Mouse (Mus musculus) T-helper 17 cell (primary cell): Measurements from ENCODE around the gene Hoxc4.

Experiments used
- in situ Hi-C, 2 experiments: fragments of 300-600 bp; cut with MboI, MseI; formaldehyde crosslinking; loops; 1 replicate in 1 of 2; 2 replicates in 1 of 2; pipeline ENCODE4 v1.15.1; 2025; ENCODE audit warnings: high pct_unique_total_duplicates in 2 of 2

Gene Hoxc4

DNA sequence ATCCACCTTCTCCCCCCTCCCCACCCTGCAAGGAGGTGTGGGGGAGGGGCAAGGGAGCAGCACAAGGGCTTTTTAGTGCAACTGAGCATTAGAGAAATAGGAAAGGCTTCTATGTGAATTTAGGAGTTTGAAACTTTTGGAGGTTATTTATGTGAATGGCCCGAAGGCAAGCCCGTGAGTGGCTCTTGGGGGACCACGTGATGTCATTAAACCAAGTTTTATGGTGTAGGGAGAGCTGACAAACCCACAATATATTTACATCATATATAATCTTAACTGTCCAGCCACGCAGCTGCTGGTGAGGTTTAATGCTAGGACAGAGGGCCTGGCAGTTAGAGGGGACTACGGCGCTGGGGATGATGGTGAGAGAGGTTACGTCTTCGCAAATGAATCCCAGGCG lies at the start of gene Hoxc4:
Gene Hoxc4, plus strand, starts transcription at position 299 of the 400 bp plus-strand sequence.
- in situ Hi-C loops, result no loop called here

DNA sequence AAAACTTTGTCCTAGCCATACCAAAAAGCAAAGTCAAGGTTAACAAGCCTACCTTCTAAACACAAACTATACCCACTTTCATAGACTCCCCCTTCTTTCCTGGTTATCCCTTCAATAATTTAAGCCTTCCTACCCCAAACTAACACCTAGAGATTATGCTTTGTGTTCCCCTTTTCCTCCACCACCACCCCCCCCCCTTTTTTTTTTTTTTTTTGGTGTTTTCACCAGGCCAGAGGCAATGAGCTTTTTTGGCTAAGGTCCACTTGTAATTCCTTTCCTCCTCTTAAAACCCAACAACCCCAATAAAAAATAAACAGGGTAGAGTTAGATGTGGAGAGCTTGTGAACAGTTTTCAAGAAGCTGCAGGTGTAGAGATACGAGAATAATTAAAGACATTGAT lies 49.4 kb upstream of the Hoxc4 start:
- in situ Hi-C loops, result no loop called here

DNA sequence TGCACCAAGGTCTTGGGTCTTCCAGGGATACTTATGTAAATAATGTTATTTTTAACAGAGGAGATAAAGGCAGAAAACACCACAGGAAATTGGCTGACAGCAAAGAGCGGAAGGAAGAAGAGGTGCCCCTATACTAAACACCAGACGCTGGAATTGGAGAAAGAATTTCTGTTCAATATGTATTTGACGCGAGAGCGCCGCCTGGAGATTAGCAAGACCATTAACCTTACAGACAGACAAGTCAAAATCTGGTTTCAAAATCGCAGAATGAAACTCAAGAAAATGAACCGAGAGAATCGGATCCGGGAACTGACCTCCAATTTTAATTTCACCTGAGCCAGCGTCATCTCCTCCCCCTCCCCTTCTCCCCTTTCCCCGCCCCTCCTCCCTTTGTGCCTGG lies 48.0 kb upstream of the Hoxc4 start:
- in situ Hi-C loops, result no loop called here

DNA sequence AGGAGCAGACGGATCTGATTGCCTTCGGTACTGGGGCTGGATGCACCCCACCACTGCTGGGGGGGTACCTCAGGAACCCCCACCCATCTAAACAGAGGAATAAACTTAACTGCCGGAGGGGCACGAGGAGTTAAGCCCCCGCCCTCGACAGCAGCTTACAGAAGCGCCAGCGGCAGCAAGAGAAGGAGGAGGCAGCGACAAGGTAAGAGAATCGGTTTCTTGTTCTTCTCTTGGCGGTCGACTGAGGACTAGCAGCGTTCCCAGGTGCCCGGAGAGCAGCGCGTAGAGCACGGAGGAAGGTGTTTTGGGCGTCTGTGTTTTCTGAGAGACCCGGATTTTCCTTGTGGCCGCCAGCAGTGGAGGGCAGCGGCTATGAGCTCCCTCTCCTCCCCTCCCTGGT lies 46.5 kb upstream of the Hoxc4 start:
- in situ Hi-C loops, result no loop called here

DNA sequence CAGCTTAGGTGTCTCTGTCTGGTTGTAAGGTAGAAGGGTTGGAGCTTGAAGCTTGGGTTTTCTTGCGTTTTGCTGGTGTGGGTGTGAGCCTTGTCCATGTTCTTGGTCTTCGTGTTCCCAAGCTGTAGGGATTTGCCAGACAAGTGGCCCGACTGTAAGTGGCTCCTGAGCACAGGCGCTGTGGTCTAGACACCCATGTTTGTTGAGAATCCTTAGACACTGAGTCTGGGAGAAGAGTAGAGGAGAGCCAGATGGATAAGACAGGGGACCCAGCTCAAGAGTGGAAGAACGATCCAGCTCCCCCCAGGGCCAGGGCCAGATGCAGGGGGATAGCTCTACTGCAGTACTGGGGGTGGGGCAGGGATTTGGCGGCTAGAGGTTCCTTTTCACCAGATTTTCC lies 46.0 kb upstream of the Hoxc4 start:
- in situ Hi-C loops, result no loop called here

DNA sequence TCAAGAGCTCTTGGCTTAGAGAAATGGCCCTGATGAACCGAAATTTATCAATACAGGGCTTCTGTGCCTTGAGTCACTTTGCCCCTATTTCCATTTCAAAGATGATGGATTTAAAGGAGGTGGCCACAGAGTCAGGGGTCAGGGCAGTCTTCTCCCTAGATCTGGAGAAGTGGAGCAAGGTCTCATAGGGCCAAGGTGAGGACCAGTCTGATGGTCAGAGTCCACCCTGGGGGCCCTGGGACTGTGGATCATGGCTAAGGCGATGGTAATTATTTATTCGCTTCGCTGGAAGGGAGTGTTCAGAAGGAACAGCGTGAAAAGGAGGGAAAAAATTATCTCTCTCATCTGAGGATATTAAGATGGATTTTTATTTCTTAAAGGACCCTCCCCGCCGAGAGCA lies 43.7 kb upstream of the Hoxc4 start:
- in situ Hi-C loops, result no loop called here

DNA sequence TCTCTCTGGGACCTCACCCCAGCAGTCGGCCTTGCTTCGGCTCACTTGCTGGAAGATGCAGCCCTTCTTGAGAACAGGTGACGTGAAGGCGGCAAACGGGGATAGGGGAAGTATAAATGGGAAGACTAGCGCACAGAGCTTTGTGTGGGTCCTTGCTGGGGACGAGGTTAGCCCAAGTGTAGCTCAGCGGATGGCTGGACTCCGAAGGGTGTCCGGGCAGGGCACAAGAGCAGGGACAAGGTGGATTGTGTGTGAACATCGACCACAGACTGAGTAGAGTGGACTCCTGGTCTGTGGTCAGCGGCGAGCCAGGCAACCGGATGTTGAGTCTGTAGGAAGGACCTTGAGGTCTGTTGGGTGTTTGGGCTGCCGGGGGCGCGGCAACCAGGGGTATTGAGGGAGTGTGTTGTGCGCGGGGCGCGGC lies 43.0 kb upstream of the Hoxc4 start:
- in situ Hi-C loops, result no loop called here

DNA sequence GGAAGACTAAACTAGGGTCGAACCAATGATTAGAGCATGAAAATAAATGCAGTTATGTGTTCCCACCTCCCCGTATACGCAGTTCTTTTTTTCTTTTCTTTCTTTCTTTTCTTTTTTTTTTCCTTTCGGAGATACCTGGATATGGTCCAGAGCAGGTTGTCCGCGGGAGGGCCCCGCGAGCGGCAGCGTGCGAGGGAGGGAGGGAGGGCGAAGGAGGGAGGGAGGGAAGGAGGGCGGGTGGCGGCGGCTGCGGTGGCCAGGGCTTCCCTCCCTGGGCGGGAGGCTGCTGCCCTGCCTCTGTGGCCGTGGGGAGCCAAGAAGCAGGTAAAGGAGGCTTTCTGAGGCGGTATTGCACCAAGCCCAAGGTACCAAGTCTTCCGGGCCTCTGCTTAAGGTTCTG lies 42.6 kb upstream of the Hoxc4 start, which contains the start of gene Hoxc9:
Gene Hoxc9, plus strand, starts transcription at position 269 of the 400 bp plus-strand sequence.
- in situ Hi-C loops, result no loop called here

DNA sequence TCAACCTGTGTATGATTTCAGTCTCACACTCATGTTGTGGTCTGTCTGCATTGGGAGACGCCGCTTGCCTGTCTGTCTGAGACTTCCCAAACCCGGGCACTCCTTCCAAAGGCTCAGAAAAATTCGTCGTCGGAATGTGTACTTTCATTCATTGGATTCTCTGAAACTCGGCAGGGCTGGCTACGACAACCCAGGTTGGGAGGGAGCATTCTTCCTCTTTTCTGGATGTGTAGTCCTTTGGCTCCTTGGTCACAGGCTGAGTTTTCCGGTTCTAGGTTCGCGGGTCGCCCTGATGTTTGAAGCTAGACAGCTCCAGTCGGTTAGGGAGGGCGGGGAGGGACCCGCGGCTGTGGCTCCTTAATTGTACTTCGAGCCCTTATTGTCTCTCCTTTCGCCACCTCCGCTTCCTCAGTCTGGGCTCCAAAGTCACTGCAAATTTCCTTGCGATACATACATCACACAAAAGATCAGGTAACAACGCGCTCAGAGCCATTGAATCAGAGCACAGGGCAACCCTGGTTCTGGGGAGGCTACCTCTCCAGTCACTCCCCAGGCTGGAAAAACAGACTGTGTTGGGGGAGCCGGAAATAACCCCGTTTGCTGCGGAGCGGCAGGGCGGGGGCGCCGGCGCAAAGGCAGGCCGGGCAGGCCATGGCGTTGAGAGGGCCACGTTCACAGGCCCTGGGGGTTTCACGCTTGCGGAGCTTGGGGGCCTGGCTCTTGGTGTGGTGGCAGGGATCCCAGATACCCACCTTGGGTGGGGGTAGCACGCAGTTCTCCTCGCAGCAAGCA lies 41.9 kb upstream of the Hoxc4 start:
- in situ Hi-C loops, result no loop called here

DNA sequence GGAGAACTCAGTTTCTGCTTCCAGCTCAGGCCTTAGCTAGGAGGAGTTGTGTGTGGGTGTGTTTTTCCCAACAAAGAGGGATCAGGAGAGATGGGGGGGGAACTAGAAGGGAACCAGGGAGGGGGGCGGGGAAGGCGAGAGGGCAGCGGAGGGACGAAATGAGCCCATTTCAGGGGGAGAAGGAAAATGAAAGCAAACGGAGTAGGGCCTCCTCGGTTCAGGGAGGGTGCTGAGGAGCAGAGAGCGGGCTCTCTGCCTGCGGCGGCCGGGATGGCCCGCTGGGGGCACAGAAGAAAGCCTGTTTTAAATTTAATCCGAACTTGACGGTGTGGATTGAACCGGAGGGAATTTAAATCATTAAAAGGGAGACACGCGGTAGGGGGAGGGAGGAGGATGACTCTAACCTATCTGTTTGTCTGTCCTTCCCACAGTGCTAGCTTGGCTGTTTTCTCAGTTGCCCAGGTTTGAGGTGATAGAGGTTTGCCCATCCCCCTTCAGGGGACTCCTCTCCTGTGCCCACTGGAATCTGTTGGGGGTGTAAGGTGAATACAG lies 41.2 kb upstream of the Hoxc4 start:
- in situ Hi-C loops, result no loop called here

DNA sequence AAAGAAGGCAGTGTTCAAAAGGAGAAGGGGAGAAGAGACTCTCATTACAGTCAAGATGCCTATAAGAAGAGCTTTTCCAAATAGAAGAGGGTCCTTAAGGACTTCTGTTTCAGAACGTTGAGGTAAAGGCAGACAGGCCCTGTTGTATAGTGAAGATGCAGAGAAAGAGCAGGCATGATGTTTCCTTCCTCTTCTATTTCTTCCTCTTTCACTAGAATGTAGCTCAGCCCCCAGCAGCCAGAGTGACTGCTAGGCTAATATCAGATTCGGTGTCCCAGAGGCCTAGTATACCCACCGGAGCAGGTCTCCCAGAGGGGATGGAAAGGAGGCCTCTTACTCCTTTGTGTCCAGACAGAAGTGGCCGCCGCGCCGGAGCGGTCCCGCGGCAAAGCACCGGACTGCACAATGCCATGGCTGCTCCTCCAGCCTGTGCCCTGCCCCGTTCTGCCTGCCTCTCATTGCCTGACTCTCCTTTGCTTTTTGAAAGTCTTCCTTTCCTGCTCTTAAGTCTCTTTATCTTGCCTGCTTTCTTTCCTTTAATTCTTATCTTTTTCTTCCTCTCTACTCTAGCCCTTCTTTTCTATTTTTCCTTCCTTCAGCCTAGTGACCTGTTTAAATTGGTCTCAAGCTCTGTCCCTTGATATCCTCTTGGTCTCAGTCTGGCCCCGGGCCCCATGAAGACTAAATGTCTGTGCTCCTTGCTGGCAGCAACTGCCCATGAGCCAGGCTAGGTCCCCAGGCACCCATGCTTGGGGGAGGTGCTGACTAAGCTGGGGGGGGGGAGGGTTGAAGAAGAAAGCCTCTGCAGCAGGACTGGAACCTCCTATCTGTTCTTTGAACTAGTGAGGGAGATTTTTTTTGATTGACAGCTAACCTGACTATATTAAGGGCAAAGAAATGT lies 39.9 kb upstream of the Hoxc4 start:
- in situ Hi-C loops, result no loop called here

DNA sequence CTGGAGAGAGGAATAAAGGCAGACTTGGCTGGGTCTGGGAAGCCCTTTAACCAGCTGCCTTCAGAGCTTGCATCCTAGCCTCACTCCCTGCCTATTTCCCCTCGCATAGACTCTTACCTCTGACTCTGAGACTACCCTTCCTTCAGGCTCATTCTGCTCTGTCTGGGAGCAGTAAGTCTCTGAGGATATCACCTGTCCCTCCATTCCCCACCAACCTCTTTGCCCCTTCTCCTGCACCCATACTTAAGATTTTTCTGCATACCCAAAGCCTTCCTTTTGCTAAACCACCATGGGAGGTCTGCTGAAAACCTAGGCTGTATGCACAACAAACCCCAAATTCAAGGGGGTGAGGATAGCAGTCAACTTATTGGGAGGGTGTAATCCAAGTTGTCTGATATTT lies 38.8 kb upstream of the Hoxc4 start:
- in situ Hi-C loops, result loop anchor here in 1 of 2 experiments (10.0 kb wide), 1 partner anchor 335 kb away; the partner anchor contains the start of gene Gpr84

DNA sequence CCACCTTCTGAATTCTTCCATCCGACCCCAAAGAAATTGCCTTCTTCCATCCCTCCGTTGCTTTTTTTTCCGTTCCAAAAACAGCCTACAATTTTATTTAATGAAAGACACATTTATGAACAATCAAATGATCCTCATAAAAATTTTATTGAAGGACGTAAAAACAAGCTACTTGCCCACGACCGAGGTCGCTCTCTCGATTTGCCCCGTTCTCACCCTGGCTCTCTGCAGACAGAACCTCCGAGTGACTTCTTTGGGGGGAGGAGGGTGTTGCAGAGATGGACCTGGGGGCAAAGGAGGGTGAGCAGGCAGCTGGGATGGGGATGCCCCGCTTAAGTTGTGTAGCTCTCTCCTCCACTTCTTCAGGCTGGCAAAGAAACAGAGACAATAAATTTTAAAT lies 38.4 kb upstream of the Hoxc4 start:
- in situ Hi-C loops, result loop anchor here in 1 of 2 experiments (10.0 kb wide), 1 partner anchor 334 kb away; the partner anchor contains the start of gene Gpr84

DNA sequence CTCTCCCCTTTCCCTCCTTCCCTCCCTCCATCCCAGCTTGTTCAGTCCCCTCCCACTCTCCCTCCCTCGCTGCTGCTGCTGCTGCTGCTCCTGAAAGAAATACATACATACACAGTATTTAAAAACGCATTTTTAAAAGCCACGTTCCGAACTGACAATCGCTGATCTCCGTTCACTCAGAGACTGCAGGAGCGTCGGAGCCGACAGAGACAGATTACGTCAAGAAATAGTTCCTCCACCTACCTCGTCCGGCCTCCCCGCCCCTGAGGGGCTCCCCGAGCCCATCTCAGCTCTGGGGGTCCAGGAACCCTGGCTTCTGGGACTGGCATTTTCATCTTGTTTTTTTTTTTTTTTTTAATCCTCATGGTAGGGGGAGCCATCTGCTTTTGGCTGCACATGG lies 37.8 kb upstream of the Hoxc4 start:
- in situ Hi-C loops, result loop anchor here in 1 of 2 experiments (10.0 kb wide), 1 partner anchor 334 kb away; the partner anchor contains the start of gene Gpr84

DNA sequence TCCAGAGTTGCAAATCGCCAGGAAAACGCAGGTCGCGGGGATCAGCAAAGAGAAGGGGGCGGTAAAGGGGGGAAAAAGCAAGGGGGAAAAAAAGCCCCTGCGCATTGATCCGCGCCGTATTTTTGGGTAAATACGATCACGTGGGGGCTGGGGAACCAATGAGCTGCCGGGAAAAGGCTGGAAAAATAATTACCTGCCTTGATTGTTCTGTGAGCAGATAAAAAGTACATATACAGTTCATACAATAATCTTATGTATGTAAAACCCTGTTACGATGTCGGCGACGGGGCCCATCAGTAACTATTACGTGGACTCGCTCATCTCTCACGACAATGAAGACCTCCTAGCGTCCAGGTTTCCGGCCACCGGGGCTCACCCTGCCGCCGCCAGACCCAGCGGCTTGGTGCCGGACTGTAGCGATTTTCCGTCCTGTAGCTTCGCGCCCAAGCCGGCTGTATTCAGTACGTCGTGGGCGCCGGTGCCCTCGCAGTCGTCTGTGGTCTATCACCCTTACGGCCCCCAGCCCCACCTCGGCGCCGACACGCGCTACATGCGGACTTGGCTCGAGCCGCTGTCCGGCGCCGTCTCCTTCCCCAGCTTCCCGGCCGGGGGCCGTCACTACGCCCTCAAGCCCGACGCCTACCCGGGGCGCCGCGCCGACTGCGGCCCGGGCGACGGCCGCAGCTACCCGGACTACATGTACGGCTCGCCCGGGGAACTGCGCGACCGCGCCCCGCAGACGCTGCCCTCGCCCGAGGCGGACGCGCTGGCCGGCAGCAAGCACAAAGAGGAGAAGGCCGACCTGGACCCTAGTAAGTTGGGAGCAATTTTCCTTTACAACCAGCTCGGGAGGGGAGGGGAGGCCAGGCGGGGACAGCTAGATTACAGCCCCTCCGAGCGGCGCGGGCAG lies 37.1 kb upstream of the Hoxc4 start:
- in situ Hi-C loops, result loop anchor here in 1 of 2 experiments (10.0 kb wide), 1 partner anchor 333 kb away; the partner anchor contains the start of gene Gpr84

DNA sequence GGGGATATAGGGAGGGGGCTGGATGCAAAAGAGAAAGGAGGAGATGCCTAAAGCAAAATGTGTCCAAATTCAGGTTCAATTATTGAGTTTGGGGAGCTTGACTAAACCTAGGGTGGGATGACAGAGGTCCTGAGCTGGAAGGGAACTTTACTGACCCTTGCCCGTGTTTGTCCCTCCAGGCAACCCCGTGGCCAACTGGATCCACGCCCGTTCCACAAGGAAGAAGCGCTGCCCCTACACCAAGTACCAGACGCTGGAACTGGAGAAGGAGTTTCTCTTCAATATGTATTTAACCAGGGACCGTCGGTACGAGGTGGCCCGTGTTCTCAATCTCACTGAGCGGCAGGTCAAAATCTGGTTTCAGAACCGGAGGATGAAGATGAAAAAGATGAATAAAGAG lies 35.0 kb upstream of the Hoxc4 start:
- in situ Hi-C loops, result loop anchor here in 1 of 2 experiments (10.0 kb wide), 1 partner anchor 331 kb away; the partner anchor contains the start of gene Gpr84

DNA sequence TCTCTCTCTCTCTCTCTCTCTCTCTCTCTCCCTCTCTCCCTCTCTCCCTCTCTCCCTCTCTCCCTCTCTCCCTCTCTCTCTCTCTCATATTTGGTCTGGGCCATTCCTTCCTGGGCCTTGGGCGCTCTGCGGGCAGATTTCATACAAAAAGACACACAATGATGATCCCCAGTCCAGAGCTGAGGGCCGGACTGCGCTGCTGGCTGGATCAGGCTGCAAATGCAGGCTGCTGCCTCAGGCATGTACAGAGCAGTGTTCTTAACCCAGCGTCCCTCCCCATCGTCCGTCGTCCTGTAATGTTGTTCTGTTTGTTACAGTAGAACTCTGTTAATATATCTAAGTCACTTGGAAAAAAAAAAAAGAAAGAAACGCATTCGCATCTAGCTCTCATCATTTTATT lies 34.2 kb upstream of the Hoxc4 start:
- in situ Hi-C loops, result loop anchor here in 1 of 2 experiments (10.0 kb wide), 1 partner anchor 330 kb away; the partner anchor contains the start of gene Gpr84

DNA sequence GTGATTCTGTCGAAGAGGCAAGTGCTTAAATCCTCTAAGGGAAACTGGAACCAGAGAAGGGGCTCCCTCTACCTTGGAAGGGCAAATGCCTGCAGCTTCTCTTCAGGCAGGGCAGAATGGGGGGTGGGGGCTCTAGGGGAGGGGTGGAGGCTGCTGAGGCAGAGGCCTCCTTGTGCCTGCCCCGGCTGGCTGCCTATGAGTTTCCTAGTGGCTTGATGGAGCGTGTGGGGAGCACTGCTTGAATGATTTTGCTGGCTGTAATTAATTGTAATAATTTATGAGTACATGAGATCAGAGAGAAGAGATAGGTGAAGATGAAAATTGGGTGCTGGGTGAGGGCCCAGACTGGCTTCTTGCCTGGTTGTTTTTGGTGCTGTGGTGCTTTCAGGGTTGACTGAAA lies 33.8 kb upstream of the Hoxc4 start:
- in situ Hi-C loops, result loop anchor here (5.0 to 10.0 kb wide), 4 partner anchors 43 to 330 kb away; partner anchors contain the start of gene Gpr84 (in 1 of the 2)

DNA sequence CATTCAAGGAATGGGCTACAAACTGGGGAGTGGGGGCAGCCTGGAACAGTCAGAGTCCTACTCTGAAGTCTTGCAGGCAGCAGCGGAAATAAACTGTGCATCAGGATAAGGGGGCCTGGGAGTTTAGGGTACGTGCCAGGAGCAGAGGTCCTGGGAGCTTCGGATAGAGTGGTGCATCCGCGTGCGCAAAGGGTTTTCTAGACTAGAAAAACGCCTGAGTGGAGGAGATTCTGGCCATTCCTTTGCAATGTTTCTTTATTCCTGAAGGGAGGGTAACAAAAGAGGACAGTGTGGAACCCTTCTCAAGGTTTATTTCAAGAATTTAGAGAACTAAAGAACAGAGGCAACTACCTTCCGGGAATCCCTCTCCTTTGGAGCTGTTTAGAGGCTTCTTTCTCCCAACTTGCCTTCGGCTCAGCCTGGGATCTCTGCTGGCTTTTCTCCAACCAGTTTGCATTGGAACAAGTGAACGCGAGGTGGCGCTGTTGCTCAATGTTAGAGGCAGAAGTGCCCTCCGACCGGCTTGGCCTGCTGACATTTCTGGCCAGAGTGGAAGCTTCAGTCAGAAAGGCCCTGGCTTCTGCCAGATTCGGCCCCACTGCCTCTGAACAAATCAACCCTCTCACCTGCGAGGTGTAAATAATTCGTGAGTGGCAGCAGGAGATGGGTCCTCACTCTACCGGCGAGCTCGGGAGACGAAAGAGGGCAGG lies 31.5 kb upstream of the Hoxc4 start:
- in situ Hi-C loops, result loop anchor here (5.0 to 10.0 kb wide), 4 partner anchors 45 to 328 kb away; partner anchors contain the start of gene Gpr84 (in 1 of the 2)

DNA sequence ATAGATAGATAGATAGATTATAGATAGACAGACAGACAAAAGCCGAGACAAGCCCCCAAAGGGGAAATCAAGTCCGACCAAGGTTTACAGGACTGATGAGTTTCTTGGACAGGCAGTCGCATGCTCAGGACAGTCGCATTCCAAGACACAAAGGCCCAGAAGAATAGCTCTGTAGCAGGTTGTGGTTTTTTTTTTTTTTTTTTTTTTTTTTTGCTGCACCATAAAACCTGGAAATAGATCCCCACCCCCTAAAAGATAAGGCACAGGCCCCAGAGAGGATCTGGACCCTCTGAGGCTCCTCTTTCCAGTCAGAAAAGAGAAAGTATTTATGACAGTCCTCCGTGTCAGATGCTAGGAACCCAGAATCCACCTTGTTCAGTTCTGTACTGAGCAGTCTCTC lies 30.7 kb upstream of the Hoxc4 start:
- in situ Hi-C loops, result loop anchor here (5.0 to 10.0 kb wide), 4 partner anchors 46 to 327 kb away; partner anchors contain the start of gene Gpr84 (in 1 of the 2)
